Mouse (Mus musculus): ENCODE data around the gene Tbc1d16. TPM values are rescaled to one million over a fixed set of nuclear protein-coding genes. Genes with fewer than 3 reads are reported as not detected.
A peak's percentile ranks its signal among the peaks of the same experiment; 100 is the strongest.

Gene Tbc1d16
- polyA plus RNA-seq, 1 experiment from 2014 or later: 16.1 TPM

DNA sequence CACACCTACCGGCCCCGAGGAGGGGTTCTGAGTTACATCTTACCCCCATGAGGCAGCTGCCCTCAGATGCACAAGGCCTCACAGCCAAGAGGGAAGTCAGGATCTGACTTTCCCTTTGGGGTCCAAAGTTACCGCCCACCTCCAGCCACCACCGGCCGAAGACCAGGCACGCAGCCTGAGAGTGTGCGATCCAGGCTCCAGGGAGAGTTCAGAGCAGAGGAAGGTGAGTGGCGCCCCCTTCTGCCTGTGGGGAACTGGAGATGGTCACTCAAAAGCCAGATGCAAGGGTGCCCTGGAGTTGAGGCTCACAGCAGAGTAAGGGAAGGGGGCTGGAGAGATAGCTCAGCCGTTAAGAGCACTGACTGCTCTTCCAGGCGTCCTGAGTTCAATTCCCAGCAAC, 22.6 kb downstream of the Tbc1d16 start:
- no peaks in the 10 kb centered on the region for H3K27me3 ChIP-seq
- 80% methylated on average over 10 of the region's 10 CpGs for WGBS
- no peak overlapping the region for H3K4me2 ChIP-seq
- H3K9ac ChIP-seq: no peak overlapping the region
- peaks cover 25% of the 10 kb centered on the region; the same call in 1 of the 2 replicates for H3K36me3 ChIP-seq
- H3K4me3 ChIP-seq: no peak overlapping the region
- ATAC-seq (replicated peaks; ENCODE audit: insufficient number of reproducible peaks, insufficient read depth, low FRiP score, low read depth): no peak
- H3K27ac ChIP-seq: no peak overlapping the region
- no peaks in the 10 kb centered on the region for H3K9me3 ChIP-seq (replicated peaks)
- H3K4me1 ChIP-seq (replicated peaks): peaks cover 22% of the 10 kb centered on the region

DNA sequence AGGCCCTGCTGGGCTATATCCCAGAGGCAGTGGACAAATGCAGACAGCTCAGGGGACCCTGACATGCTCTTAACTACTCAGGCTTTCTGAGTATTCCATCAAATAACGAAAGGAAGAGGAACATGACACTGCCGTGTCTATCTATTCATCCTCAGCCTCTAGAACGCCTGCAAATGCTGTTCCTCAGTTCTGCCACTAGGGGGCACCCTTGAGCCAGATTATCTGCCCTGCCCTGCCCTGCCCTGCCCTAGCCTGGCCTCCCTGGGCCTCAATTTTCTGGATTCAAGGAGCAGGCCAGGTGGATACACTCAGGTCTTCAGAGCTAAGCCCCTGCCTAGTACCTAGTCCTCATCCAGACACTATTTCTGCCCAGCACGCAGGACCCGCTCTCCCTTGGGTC, 24.9 kb downstream of the Tbc1d16 start:
- no peak overlapping the region for H3K9ac ChIP-seq
- 0 out of 2 replicates have a peak, but pooled peaks cover 2% of the 10 kb centered on the region for H3K4me1 ChIP-seq (replicated peaks)
- WGBS: 48% methylated on average over 5 of the region's 5 CpGs
- no peak overlapping the region for H3K27ac ChIP-seq
- H3K36me3 ChIP-seq: peaks cover 21% of the 10 kb centered on the region; the same call in 1 of the 2 replicates
- H3K9me3 ChIP-seq (replicated peaks): no peaks in the 10 kb centered on the region
- H3K4me2 ChIP-seq: no peak overlapping the region
- no peak overlapping the region for H3K4me3 ChIP-seq
- ATAC-seq (replicated peaks; ENCODE audit: insufficient number of reproducible peaks, insufficient read depth, low FRiP score, low read depth): no peak
- no peaks in the 10 kb centered on the region for H3K27me3 ChIP-seq

DNA sequence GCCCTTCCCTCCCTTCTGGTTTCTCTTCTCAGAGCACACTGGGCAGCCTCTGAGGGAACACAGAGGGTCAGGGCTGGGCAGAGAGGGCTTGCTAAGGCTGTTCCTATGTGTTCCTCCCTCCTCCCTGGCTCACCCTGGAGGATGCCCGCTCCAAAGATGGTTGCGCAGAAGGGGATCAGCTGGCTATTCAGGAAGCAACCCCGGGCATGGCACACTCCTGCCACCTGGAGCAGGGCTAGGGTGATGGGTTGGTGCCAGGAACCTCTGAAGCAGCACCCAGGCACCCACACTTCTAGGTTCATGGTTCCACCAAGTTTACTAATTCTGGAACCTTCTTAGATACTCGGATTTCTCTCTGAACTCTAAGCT, 29.1 kb downstream of the Tbc1d16 start:
- ATAC-seq (replicated peaks; ENCODE audit: insufficient number of reproducible peaks, insufficient read depth, low FRiP score, low read depth): no peak
- Histone ChIP-seq H3K9ac (no peak overlapping the region), H3K4me1 (replicated peaks) (0 out of 2 replicates have a peak, but pooled peaks cover 2% of the 10 kb centered on the region), H3K36me3 (no peaks in the 10 kb centered on the region), H3K4me3 (no peak overlapping the region), H3K4me2 (no peak overlapping the region), H3K27me3 (no peaks in the 10 kb centered on the region), H3K27ac (no peak overlapping the region), H3K9me3 (replicated peaks) (no peaks in the 10 kb centered on the region)
- WGBS: 86% methylated on average over 4 of the region's 4 CpGs

DNA sequence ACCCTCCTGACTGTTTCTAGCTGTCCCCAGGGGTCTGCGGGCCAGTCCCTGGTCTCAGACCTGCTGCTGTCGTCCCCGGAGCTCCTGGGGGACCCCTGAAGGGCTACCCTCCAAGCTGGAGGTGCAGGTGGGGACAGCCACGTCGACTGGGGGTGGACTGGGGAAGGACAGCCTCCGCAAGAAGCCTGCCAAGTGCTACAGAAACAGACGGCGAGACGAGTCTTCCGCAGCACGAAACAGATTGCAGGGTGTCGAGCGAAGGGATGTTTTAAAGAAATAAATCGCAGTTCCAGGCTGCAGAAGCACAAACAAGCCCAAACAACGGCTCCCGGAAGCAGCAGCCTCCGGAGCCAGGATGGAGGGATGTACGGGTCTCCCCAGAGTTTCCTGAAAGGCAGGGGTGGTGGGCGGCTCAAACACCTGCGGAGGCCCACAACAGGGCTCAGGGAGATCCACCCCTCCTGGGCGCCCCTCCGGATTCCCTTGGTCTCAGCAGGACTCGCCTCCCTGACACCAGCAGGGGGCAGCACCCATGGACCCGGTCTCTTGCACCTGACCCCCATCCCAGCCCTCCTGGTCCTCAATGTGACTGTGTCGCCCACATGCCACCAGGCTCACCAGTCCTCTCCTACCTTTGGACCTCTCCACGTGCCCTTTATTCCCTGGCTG, 29.6 kb downstream of the Tbc1d16 start:
- no peaks in the 10 kb centered on the region for H3K36me3 ChIP-seq
- no peak overlapping the region for H3K9ac ChIP-seq
- no peaks in the 10 kb centered on the region for H3K9me3 ChIP-seq (replicated peaks)
- H3K27me3 ChIP-seq: no peaks in the 10 kb centered on the region
- H3K4me2 ChIP-seq: no peak overlapping the region
- 59% methylated on average over 26 of the region's 26 CpGs for WGBS
- no peak for ATAC-seq (replicated peaks; ENCODE audit: insufficient number of reproducible peaks, insufficient read depth, low FRiP score, low read depth)
- no peak overlapping the region for H3K4me3 ChIP-seq
- H3K4me1 ChIP-seq (replicated peaks): 0 out of 2 replicates have a peak, but pooled peaks cover 2% of the 10 kb centered on the region
- no peak overlapping the region for H3K27ac ChIP-seq

DNA sequence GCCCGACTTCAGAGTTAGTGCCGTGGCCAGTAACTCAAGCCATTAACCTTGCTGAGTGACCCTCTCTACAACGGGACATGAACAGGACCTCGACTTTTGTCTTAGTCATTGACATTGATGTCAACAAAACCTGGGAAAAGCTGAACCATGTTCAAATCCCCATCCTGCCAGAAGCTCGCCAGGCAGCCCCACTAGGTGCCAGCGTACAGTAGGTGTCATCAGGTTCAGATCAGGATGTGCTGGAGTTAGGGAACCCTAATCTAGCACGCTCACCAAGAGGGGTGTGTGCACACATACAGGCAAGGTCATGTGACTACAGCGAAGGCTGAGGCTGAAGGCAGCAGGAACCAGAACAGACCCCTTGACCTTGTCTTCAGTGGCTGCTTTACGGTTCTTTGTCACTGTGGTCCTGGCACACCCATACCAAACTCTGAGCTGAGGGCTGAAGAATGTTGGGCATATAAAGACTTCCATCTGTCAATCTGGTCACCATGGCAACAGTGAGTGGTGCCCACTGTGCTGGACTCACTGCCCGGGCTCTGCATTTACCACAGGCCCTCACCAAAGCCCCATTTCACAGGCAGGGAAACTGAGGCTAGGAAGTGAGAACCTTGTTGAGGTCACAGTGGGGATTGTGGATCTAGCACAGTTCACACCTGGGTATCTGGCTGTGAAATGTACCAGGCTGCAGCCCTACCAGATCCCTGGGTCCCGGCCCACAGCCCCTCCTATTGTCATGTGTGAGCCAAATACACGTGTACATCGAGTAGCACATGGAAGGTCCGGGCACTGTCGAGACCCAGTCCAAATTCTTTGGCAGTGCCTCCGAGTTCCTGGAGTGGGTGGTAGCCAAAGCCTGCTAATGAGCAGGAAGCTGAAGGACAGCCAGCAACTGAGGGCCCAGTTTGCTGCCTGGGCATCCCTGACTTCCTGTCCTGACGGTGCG, 30.4 kb downstream of the Tbc1d16 start:
- H3K9ac ChIP-seq: no peak overlapping the region
- no peak overlapping the region for H3K4me2 ChIP-seq
- ATAC-seq (replicated peaks; ENCODE audit: insufficient number of reproducible peaks, insufficient read depth, low FRiP score, low read depth): no peak
- WGBS: 82% methylated on average over 18 of the region's 18 CpGs
- H3K27ac ChIP-seq: no peak overlapping the region
- H3K4me1 ChIP-seq (replicated peaks): 0 out of 2 replicates have a peak, but pooled peaks cover 2% of the 10 kb centered on the region
- no peaks in the 10 kb centered on the region for H3K36me3 ChIP-seq
- H3K27me3 ChIP-seq: no peaks in the 10 kb centered on the region
- no peaks in the 10 kb centered on the region for H3K9me3 ChIP-seq (replicated peaks)
- no peak overlapping the region for H3K4me3 ChIP-seq

DNA sequence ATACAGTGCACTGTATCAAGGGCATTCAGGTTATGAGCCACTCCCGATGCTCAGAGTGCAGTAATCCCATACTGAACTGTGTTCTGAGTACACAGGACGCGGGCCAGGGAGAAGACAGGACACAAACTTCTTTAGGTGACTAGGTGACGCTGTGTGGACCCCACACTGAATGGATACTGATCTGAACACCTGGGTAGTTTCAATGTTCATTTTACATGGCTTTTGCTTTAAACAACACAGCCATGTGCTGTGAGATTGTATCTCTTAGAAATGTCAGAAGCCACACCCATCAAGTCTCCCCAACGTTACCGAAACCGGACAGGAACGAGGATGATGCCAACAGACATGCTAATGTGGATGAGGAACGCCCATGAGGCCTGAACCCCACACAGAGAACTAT, 35.7 kb downstream of the Tbc1d16 start:
- H3K9ac ChIP-seq: no peak overlapping the region
- no peak for ATAC-seq (replicated peaks; ENCODE audit: insufficient number of reproducible peaks, insufficient read depth, low FRiP score, low read depth)
- WGBS: 81% methylated on average over 9 of the region's 9 CpGs
- no peak overlapping the region for H3K4me3 ChIP-seq
- H3K36me3 ChIP-seq: no peaks in the 10 kb centered on the region
- no peaks in the 10 kb centered on the region for H3K9me3 ChIP-seq (replicated peaks)
- H3K27ac ChIP-seq: no peak overlapping the region
- H3K27me3 ChIP-seq: no peaks in the 10 kb centered on the region
- no peak overlapping the region for H3K4me2 ChIP-seq
- peaks cover 23% of the 10 kb centered on the region for H3K4me1 ChIP-seq (replicated peaks)

DNA sequence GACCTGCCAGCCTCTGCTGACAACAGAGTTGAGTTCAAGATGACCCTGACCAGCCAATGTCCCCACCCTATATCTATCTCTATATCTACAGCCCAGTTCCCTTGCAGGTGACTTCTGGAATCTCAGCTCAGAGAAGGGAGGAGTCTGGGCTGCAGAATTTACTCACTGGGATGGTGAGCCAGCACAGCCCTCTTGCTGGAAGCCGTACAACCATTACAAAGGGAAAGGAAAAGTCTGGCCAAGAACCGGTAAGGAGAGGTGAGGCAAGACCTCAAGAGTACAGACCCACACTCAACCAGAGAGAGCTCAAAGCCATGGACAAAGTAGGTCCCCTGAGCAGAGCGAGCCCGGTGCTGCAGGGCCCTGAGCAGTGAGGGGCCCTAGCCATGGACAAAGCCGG, 36.1 kb downstream of the Tbc1d16 start:
- ATAC-seq (replicated peaks; ENCODE audit: insufficient number of reproducible peaks, insufficient read depth, low FRiP score, low read depth): no peak
- H3K27ac ChIP-seq: no peak overlapping the region
- no peaks in the 10 kb centered on the region for H3K9me3 ChIP-seq (replicated peaks)
- H3K27me3 ChIP-seq: no peaks in the 10 kb centered on the region
- H3K9ac ChIP-seq: no peak overlapping the region
- no peak overlapping the region for H3K4me2 ChIP-seq
- WGBS: 83% methylated on average over 5 of the region's 5 CpGs
- no peaks in the 10 kb centered on the region for H3K36me3 ChIP-seq
- H3K4me1 ChIP-seq (replicated peaks): peaks cover 27% of the 10 kb centered on the region
- H3K4me3 ChIP-seq: no peak overlapping the region

DNA sequence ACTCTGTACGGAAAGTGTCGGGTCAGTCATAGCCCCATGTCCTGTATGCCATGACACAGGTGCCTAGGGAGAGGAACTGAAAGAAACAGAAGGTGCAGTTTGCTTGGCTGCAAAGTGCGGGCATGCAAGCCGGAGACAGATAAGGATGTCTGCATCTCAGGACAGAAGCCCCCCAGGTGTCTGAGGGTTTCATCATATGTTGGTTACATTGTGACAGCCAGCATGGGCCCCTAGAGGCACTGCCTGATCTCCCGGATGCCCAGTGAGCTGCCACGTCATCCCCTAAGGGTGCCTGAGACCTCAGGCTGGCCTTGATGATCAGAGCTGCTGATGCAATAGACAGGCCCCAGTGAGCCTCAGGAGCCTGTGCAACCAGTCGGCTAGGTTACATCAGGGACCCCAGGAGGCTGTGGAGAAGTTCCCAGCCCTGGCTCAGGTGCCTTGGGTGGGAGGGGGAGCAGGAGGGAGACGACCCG, 36.7 kb downstream of the Tbc1d16 start:
- no peak overlapping the region for H3K9ac ChIP-seq
- no peak overlapping the region for H3K4me2 ChIP-seq
- no peak overlapping the region for H3K27ac ChIP-seq
- no peak for ATAC-seq (replicated peaks; ENCODE audit: insufficient number of reproducible peaks, insufficient read depth, low FRiP score, low read depth)
- peaks cover 30% of the 10 kb centered on the region for H3K4me1 ChIP-seq (replicated peaks)
- no peaks in the 10 kb centered on the region for H3K27me3 ChIP-seq
- H3K9me3 ChIP-seq (replicated peaks): no peaks in the 10 kb centered on the region
- H3K36me3 ChIP-seq: no peaks in the 10 kb centered on the region
- no peak overlapping the region for H3K4me3 ChIP-seq
- 71% methylated on average over 9 of the region's 9 CpGs for WGBS

DNA sequence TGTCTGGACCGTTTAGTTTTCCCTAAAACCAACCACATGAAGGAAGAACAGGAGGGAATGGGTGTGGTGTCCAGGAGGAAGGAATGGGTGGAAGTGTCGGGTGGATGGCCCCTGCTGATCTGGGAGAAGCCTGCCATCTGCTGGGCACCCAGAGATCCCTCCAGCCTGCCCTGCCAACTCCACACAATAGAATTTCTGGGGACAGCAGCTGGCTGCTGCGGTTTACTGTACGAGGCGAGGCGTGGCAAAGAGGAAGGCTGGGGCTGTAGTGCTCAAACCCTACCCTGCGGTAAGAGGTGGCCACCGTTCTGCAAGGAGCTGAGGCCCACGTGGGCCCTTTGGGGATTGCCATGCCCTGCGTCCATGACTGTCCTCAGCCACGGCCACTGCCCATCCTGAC, 37.8 kb downstream of the Tbc1d16 start:
- no peak overlapping the region for H3K9ac ChIP-seq
- no peak overlapping the region for H3K4me2 ChIP-seq
- H3K36me3 ChIP-seq: no peaks in the 10 kb centered on the region
- ATAC-seq (replicated peaks; ENCODE audit: insufficient number of reproducible peaks, insufficient read depth, low FRiP score, low read depth): peak; percentile 60; the same call in 1 of the 2 replicates
- H3K4me3 ChIP-seq: no peak overlapping the region
- H3K27me3 ChIP-seq: no peaks in the 10 kb centered on the region
- H3K4me1 ChIP-seq (replicated peaks): peaks cover 33% of the 10 kb centered on the region
- no peaks in the 10 kb centered on the region for H3K9me3 ChIP-seq (replicated peaks)
- 22% methylated on average over 11 of the region's 11 CpGs for WGBS
- no peak overlapping the region for H3K27ac ChIP-seq

DNA sequence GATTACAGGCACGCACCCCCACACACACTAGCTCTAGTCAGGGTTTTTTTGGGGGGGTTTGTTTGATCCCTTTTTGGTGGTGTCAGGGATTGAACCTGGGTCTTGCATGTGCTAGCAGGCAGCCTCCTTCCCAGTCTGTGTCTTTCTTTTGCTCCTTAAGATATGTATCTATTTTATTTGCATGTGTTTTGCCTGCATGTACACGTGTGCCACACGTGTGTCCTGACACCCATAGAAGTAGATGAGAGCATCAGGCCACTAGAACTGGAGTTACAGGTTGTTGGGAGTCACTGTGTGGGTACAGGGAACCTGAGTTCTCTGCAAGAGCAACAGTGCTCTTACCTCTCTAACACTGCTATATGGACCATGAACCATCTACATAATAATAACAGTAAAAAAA, 39.0 kb downstream of the Tbc1d16 start:
- Histone ChIP-seq H3K4me1 (replicated peaks) (peaks cover 33% of the 10 kb centered on the region), H3K4me2 (no peak overlapping the region), H3K36me3 (no peaks in the 10 kb centered on the region), H3K9me3 (replicated peaks) (no peaks in the 10 kb centered on the region), H3K27me3 (no peaks in the 10 kb centered on the region), H3K4me3 (no peak overlapping the region), H3K9ac (no peak overlapping the region), H3K27ac (no peak overlapping the region)
- WGBS: 94% methylated on average over 3 of the region's 3 CpGs
- ATAC-seq (replicated peaks; ENCODE audit: insufficient number of reproducible peaks, insufficient read depth, low FRiP score, low read depth): no peak

DNA sequence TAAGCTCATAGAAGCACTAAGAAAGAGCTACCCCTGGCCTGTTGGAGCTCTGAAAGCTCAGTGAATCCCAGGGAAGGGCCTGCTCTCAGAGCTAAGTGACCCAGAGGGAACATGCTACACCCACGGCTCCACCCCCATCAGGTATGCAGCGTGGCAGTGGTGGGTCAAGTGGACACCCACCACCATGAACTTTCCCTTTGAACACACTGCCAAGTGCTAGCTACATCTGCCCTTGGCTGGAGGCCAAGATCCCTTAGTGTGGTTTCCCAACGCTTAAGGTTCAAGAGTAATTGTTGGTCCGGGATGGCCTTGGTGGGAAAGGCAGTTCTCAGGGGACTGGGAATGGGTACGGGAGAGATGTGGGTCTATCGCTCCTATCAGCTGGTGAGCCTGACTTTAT, 39.9 kb downstream of the Tbc1d16 start:
- Histone ChIP-seq H3K4me3 (no peak overlapping the region), H3K36me3 (no peaks in the 10 kb centered on the region), H3K4me1 (replicated peaks) (peaks cover 36% of the 10 kb centered on the region), H3K27ac (no peak overlapping the region), H3K4me2 (no peak overlapping the region), H3K27me3 (no peaks in the 10 kb centered on the region), H3K9ac (no peak overlapping the region), H3K9me3 (replicated peaks) (no peaks in the 10 kb centered on the region)
- no peak for ATAC-seq (replicated peaks; ENCODE audit: insufficient number of reproducible peaks, insufficient read depth, low FRiP score, low read depth)
- 33% methylated on average over 6 of the region's 6 CpGs for WGBS

All from heart, embryonic 15.5 days (tissue).